Mouse (Mus musculus) limb, embryonic 14.5 days (tissue): ENCODE data around the gene Plac1. TPM values are rescaled to one million over a fixed set of nuclear protein-coding genes. Genes with fewer than 3 reads are reported as not detected.

Experiments
- ATAC-seq: fragments of 200-750 bp; cut with Nextera tagmentation; 2 replicates; pipeline ENCODE4 v1.8.0; 2017; ENCODE audit warnings: low read depth, moderate number of reproducible peaks, moderate TSS enrichment; ENCODE audit not compliant: low FRiP score
- DNase-seq: peaks from one replicate; pipeline ENCODE4 v3.0.0-alpha.2; 2015; ENCODE audit warnings: low spot score
- H3K27ac ChIP-seq: fragments of 300-500 bp; sonication (generic); replicated peaks from 2 replicates; pipeline ENCODE4 v1.5.1; 2014; ENCODE audit warnings: low read depth, mild to moderate bottlenecking, low read length, moderate library complexity, mixed read lengths
- H3K27me3 ChIP-seq: fragments of 300-500 bp; sonication (generic); 2 replicates; pipeline ENCODE4 v1.6.1; 2014; ENCODE audit warnings: low read length, mixed read lengths; ENCODE audit not compliant: control insufficient read depth, insufficient read depth
- H3K36me3 ChIP-seq: fragments of 300-500 bp; sonication (generic); 2 replicates; pipeline ENCODE4 v1.6.1; 2014; ENCODE audit warnings: mild to moderate bottlenecking, low read length, moderate library complexity, mixed read lengths; ENCODE audit not compliant: control insufficient read depth, insufficient read depth
- H3K4me1 ChIP-seq: fragments of 300-500 bp; sonication (generic); 2 replicates; pipeline ENCODE4 v1.6.1; 2014; ENCODE audit warnings: antibody characterized with exemption, low read length, mixed read lengths; ENCODE audit not compliant: control insufficient read depth, insufficient read depth
- H3K4me2 ChIP-seq: fragments of 300-500 bp; sonication (generic); replicated peaks from 2 replicates; pipeline ENCODE4 v1.6.1; 2014; ENCODE audit warnings: low read depth, mild to moderate bottlenecking, low read length, moderate library complexity; ENCODE audit not compliant: severe bottlenecking
- H3K4me3 ChIP-seq: fragments of 300-500 bp; sonication (generic); replicated peaks from 2 replicates; pipeline ENCODE4 v1.5.1; 2014; ENCODE audit warnings: low read length
- H3K9ac ChIP-seq: fragments of 300-500 bp; sonication (generic); 2 replicates; pipeline ENCODE4 v1.6.1; 2014; ENCODE audit warnings: mild to moderate bottlenecking, low read depth, low read length, moderate library complexity; ENCODE audit not compliant: severe bottlenecking
- H3K9me3 ChIP-seq: fragments of 300-500 bp; sonication (generic); 2 replicates; pipeline ENCODE4 v1.6.1; 2016; ENCODE audit warnings: low read length; ENCODE audit not compliant: control insufficient read depth
- POLR2A ChIP-seq: fragments of 200-500 bp; IDR thresholded peaks from 2 replicates; pipeline ENCODE4 v1.8.0; 2012; ENCODE audit warnings: inconsistent platforms, mild to moderate bottlenecking, moderate library complexity, borderline replicate concordance; ENCODE audit not compliant: insufficient read depth, insufficient read length; ENCODE audit errors: extremely low read depth
- WGBS: fragments of 180-500 bp; shearing (Covaris S2); extraction: QIAGEN DNeasy Blood & Tissue Kit; methylation state at CpG from one replicate; pipeline ENCODE4 v1.1.7; 2014; 5-methylcytosine and 5-hydroxymethylcytosine counted together
- polyA plus RNA-seq, 2 experiments: library from polyadenylated mRNA; depleted of rRNA in 1 of 2; stranded (reverse) in 1 of 2; unstranded in 1 of 2; fragments of >200 nt; fragmentation: Nextera tagmentation in 1 of 2; extraction: Ambion mirVana in 1 of 2; gene quantifications; 2 replicates each; pipeline versions ENCODE4 v1.2.1 to v1.2.3; 2012 to 2014

Plac1 gene
- polyA plus RNA-seq, 2 experiments: 12.6 to 14.0 TPM

DNA sequence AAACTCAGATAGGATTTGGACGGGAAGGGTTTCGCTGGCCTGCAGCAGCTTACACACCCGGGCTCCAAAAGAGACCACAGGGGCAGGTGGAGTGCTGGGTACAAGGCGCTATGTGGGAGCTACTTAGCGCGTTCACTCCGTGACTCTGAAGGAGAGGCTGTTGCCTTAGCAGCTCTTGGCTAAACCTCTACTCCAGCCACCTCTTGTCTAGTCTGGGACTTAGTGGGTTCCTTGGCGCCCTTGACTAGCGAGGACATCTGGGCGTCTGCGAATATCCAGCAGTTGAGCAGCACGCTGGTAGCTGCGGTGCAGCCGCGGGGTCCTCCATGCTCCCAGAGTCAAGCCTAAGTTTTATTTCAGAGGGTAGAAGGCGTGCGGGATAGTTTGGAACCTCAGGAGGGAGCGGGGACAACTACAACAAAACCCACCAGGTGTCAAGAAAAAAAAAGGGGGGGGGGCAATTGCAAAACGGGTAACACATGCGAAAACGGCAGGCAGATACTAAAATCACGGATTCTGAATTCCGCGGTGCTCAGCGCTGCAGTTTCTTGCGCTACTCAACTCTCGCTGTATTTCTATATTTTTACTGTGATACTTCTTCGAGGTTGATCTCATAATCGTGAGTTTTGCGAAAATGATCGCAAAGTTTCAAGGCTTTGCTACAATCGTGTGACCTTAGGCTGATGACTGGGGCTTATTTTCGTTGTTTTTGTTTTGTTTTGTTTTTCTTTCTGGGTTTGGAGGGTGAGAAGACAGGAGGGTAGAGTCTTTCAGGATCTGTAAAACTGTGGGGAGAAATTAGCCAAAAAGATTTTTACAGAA is 181.2 kb downstream of the Plac1 start:
- peak overlapping the region; percentile 61 for H3K4me3 ChIP-seq
- 18% methylated on average over 33 of the region's 33 CpGs for WGBS
- peak overlapping the region; percentile 55 for H3K9ac ChIP-seq
- no peaks in the 10 kb centered on the region for H3K9me3 ChIP-seq
- ATAC-seq (no peak), DNase-seq (peak; percentile 12)
- peak overlapping the region; percentile 95 for H3K27ac ChIP-seq
- no peaks in the 10 kb centered on the region for H3K27me3 ChIP-seq
- no peaks in the 10 kb centered on the region; the same call in 1 of the 2 replicates for H3K4me1 ChIP-seq
- peak overlapping the region; percentile 55 for H3K4me2 ChIP-seq
- no peak for TF ChIP-seq POLR2A
- peaks cover 12% of the 10 kb centered on the region for H3K36me3 ChIP-seq

DNA sequence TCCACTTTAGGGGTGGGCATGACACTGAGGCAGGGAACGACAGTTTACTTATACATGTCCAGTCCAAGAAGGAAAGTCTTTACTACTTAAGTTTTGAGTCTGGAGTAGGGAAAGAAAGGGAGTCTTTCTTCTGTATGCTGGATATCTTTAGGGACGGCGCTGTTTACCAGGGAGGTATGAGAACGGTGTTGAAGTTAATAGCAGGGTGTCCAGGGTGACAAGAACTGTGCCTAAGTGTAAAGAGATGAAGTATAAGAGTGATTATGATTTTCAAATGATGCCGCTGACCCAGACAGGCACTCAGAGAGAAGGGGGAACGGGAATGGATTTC is 182.2 kb downstream of the Plac1 start:
- TF ChIP-seq POLR2A: no peak
- H3K9me3 ChIP-seq: no peaks in the 10 kb centered on the region
- DNase-seq (no peak), ATAC-seq (no peak)
- H3K4me1 ChIP-seq: no peaks in the 10 kb centered on the region; the same call in 1 of the 2 replicates
- H3K27ac ChIP-seq: peak overlapping the region; percentile 95
- peak overlapping the region; percentile 55 for H3K4me2 ChIP-seq
- no peaks in the 10 kb centered on the region for H3K27me3 ChIP-seq
- peak overlapping the region; percentile 61 for H3K4me3 ChIP-seq
- peaks cover 12% of the 10 kb centered on the region for H3K36me3 ChIP-seq
- H3K9ac ChIP-seq: peak overlapping the region; percentile 55; the same call in 1 of the 2 replicates
- WGBS: 24% methylated on average over 6 of the region's 6 CpGs

DNA sequence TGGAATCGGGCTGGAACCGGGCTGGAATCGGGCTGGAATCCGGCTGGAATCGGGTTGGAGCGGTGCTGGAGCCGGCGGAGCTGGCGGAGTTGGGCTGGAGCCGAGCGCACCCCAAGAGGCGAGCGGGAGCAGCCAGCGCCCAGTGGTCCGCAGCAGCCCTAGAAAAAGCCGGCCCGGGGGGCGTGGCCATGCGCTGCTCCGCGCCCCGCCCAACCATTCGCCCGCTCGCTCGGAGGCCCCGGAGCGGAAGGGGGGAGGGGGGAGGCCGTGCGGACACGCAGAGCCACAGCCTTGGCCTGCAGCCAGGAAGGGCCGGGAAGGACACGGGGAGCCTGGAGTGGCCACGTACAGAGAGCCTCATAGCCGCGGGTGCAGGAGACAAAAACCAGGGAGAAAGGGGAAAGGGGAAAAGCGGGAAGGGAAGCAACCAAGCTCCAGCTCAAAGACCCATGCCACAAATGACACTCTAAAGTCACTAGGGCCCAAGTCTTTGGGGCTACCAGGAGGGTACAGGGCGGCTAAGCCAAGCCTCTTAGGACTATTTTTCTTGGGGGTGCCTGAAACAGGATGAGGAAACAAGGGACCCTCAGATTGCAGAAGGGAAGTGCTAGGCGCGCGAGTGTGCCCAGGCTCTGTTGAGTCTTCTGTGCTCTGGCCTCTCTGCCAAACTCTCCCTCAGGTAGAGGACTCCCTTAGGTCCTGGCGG is 182.7 kb downstream of the Plac1 start:
- no peaks in the 10 kb centered on the region for H3K9me3 ChIP-seq
- peaks cover 4% of the 10 kb centered on the region; the same call in 1 of the 2 replicates for H3K4me1 ChIP-seq
- peak overlapping the region; percentile 61 for H3K4me3 ChIP-seq
- H3K4me2 ChIP-seq: peak overlapping the region; percentile 55
- 22% methylated on average over 16 of the region's 42 CpGs for WGBS
- H3K36me3 ChIP-seq: peaks cover 12% of the 10 kb centered on the region
- no peaks in the 10 kb centered on the region for H3K27me3 ChIP-seq
- peak; percentile 89 for DNase-seq
- peak; percentile 79 for ATAC-seq
- no peak; the same call in 1 of the 2 replicates for TF ChIP-seq POLR2A
- H3K27ac ChIP-seq: peak overlapping the region; percentile 95
- peak overlapping the region; percentile 92 for H3K9ac ChIP-seq

DNA sequence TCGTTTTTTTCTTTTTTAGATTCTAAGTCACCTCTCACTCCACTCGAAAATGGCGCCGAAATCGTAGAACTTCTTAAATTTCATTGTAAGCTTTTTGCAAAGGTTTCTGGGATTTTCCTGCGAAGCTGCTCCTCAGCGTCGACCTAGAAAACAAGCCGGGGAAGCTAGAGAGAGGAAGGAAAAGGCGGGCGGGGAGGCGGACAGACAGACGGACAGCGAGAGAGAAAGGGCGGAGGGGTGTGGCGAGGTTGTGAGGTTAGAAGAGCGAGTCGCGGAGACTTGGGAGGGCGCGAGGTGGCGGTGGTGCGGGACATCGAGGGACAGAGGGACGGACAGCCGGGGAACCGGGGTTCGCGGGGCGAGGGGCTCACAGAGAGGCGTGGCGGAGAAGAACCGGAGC is 183.3 kb downstream of the Plac1 start:
- WGBS: 26% methylated on average over 28 of the region's 33 CpGs
- H3K4me2 ChIP-seq: peak overlapping the region; percentile 55
- no peak; the same call in none of the 2 replicates for ATAC-seq

DNA sequence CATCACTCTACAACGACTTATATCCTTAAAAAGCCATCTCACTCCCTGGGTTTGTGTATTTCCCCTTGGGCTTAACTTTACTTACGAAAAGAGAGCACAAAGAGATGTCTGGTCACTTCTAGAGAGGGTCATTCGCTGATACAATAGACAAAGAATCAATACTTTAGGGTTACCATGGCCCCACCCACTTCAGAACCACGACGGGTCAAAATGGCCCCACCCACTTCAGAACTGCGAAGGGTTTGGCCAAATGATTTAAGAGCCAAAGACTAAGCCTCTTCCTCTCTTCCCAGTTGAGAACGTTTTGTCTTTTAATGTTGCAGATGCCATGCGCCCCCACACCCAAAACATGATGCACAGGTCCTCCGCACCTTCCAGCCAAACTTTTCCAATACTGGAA is 184.1 kb downstream of the Plac1 start:
- Histone ChIP-seq H3K9me3 (no peaks in the 10 kb centered on the region), H3K27me3 (no peaks in the 10 kb centered on the region), H3K27ac (peak overlapping the region; percentile 95), H3K4me1 (peaks cover 9% of the 10 kb centered on the region; the same call in 1 of the 2 replicates), H3K4me2 (peak overlapping the region; percentile 42), H3K36me3 (peaks cover 12% of the 10 kb centered on the region), H3K4me3 (peak overlapping the region; percentile 61), H3K9ac (peak overlapping the region; percentile 92)
- ATAC-seq: no peak
- 17% methylated on average over 9 of the region's 9 CpGs for WGBS
- peak; percentile 54 for DNase-seq
- no peak for TF ChIP-seq POLR2A

More for the DNA sequence above, 183.3 kb downstream of the Plac1 start:
- TF ChIP-seq POLR2A: no peak
- peak; percentile 18 for DNase-seq
- Histone ChIP-seq H3K9ac (peak overlapping the region; percentile 92), H3K27me3 (no peaks in the 10 kb centered on the region), H3K27ac (peak overlapping the region; percentile 95), H3K4me1 (peaks cover 5% of the 10 kb centered on the region; the same call in 1 of the 2 replicates), H3K4me3 (peak overlapping the region; percentile 61), H3K9me3 (no peaks in the 10 kb centered on the region), H3K36me3 (peaks cover 12% of the 10 kb centered on the region)
